Comparison of ENCODE assay signal across 8 mouse cellular contexts in the genomic region with DNA sequence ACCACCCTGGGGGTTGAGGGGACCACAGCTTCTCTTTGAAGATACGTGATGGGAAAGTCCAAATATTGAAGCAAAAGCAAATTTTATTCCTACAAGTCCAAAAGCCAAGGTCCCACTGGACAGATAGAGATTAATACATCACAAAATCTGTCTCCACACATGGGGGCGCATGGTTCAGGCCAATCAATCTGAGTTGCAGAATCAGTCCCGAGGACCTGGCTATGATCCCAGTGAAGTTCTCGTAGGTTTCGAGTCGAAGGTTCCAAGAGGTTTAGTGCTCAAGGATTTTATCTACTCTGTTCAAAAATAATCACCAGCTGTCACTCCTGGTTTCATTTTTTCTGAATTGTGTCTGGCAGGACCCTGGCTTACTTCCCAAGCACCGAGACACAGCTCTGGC. TPM values are rescaled to one million over a fixed set of nuclear protein-coding genes. Genes with fewer than 3 reads are reported as not detected.
DNase-seq lines count a peak whose midpoint lies in the region; ATAC-seq lines count a peak whose summit lies in the region.
"Had no signal": no experiment of that assay in that cellular context is flagged by ENCODE, and none has a peak within 500 bp of the region (broad histone marks: within the 10 kb centered on the region; RNA-seq: fewer than 3 reads in every experiment).

No protein-coding gene starts in this region.

- H3K4me1 ChIP-seq in liver, embryonic 11.5 days (replicated peaks; ENCODE audit: control insufficient read depth, insufficient read depth, low read length): 0 out of 2 replicates have a peak, but pooled peaks cover 6% of the 10 kb centered on the region
- H3K4me1 ChIP-seq in forebrain, embryonic 13.5 days: peaks cover 21% of the 10 kb centered on the region
- H3K4me1 ChIP-seq in limb, embryonic 11.5 days (ENCODE audit: control insufficient read depth, insufficient read depth, low read length): peaks cover 22% of the 10 kb centered on the region
- H3K4me1 ChIP-seq in stomach, embryonic 14.5 days (ENCODE audit: control insufficient read depth, insufficient read depth, low read length): peaks cover 5% of the 10 kb centered on the region; the same call in 1 of the 2 replicates

- H3K9me3 ChIP-seq in liver, embryonic 11.5 days (ENCODE audit: control insufficient read depth, low read length): no peaks in the 10 kb centered on the region
- H3K9me3 ChIP-seq in forebrain, embryonic 13.5 days (replicated peaks): no peaks in the 10 kb centered on the region
- no peaks in the 10 kb centered on the region for H3K9me3 ChIP-seq in limb, embryonic 11.5 days (ENCODE audit: control insufficient read depth, low read length)
- H3K9me3 ChIP-seq in stomach, embryonic 14.5 days (ENCODE audit: control insufficient read depth, low read depth, low read length): no peaks in the 10 kb centered on the region

- intact Hi-C loops in left cerebral cortex, postnatal 25 days (cut with DNase I): no loop called here

- peaks cover 6% of the 10 kb centered on the region; the same call in 1 of the 2 replicates for H3K27me3 ChIP-seq in liver, embryonic 11.5 days (replicated peaks; ENCODE audit: control insufficient read depth, insufficient read depth, low read length)
- no peaks in the 10 kb centered on the region for H3K27me3 ChIP-seq in forebrain, embryonic 13.5 days
- no peaks in the 10 kb centered on the region for H3K27me3 ChIP-seq in limb, embryonic 11.5 days (ENCODE audit: control insufficient read depth, insufficient read depth, low read length)
- H3K27me3 ChIP-seq in stomach, embryonic 14.5 days (ENCODE audit: control insufficient read depth, insufficient read depth, low read length): no peaks in the 10 kb centered on the region

- no peak overlapping the region for H3K9ac ChIP-seq in liver, embryonic 11.5 days (ENCODE audit: low read depth, low read length)
- peak overlapping the region; percentile 68; the same call in 1 of the 2 replicates for H3K9ac ChIP-seq in forebrain, embryonic 13.5 days
- H3K9ac ChIP-seq in limb, embryonic 11.5 days (ENCODE audit: low read length): no peak overlapping the region
- H3K9ac ChIP-seq in stomach, embryonic 14.5 days (replicated peaks; ENCODE audit: low read depth, low read length): no peak overlapping the region

- no peaks in the 10 kb centered on the region for H3K36me3 ChIP-seq in liver, embryonic 11.5 days (ENCODE audit: control insufficient read depth, insufficient read depth, low read length)
- H3K36me3 ChIP-seq in forebrain, embryonic 13.5 days (ENCODE audit: poor library complexity, severe bottlenecking): no peaks in the 10 kb centered on the region
- H3K36me3 ChIP-seq in limb, embryonic 11.5 days (ENCODE audit: control insufficient read depth, insufficient read depth, low read length): no peaks in the 10 kb centered on the region
- no peaks in the 10 kb centered on the region for H3K36me3 ChIP-seq in stomach, embryonic 14.5 days (ENCODE audit: control insufficient read depth, insufficient read depth, low read length)

- H3K27ac ChIP-seq in liver, embryonic 11.5 days (ENCODE audit: low read depth, low read length): no peak overlapping the region
- H3K27ac ChIP-seq in forebrain, embryonic 13.5 days: no peak overlapping the region
- no peak overlapping the region for H3K27ac ChIP-seq in limb, embryonic 11.5 days (replicated peaks; ENCODE audit: low read depth, low read length)
- H3K27ac ChIP-seq in stomach, embryonic 14.5 days (ENCODE audit: low read length): no peak overlapping the region

- peak overlapping the region; percentile 64 for H3K4me2 ChIP-seq in liver, embryonic 11.5 days
- peak overlapping the region; percentile 69 for H3K4me2 ChIP-seq in forebrain, embryonic 13.5 days
- H3K4me2 ChIP-seq in limb, embryonic 11.5 days (ENCODE audit: low read depth, severe bottlenecking): peak overlapping the region; percentile 60
- peak overlapping the region; percentile 66 for H3K4me2 ChIP-seq in stomach, embryonic 14.5 days (replicated peaks; ENCODE audit: low read depth, low read length)

- no peak for ATAC-seq in liver, embryonic 11.5 days (replicated peaks; ENCODE audit: low FRiP score)
- ATAC-seq in forebrain, embryonic 13.5 days: no peak
- ATAC-seq in limb, embryonic 11.5 days (ENCODE audit: insufficient number of reproducible peaks, low FRiP score, low TSS enrichment, low read depth): no peak
- ATAC-seq in stomach, embryonic 14.5 days (ENCODE audit: insufficient number of reproducible peaks, insufficient read depth, low FRiP score, low read depth): no peak
- ATAC-seq in cerebellum, adult (ENCODE audit: insufficient number of reproducible peaks, low FRiP score, low TSS enrichment): no peak

- no peak for DNase-seq in liver, embryonic 11.5 days (ENCODE audit: low spot score)
- no peak for DNase-seq in liver
- DNase-seq in limb, embryonic 11.5 days (ENCODE audit: low spot score): no peak
- DNase-seq in left cerebral cortex, postnatal 25 days (ENCODE audit: low spot score in 2 of 2): no peak

- WGBS in liver, embryonic 11.5 days: 51% methylated on average over 7 of the region's 7 CpGs
- WGBS in forebrain, embryonic 13.5 days: 36% methylated on average over 7 of the region's 7 CpGs
- WGBS in limb, embryonic 11.5 days: 60% methylated on average over 7 of the region's 7 CpGs
- 27% methylated on average over 7 of the region's 7 CpGs for WGBS in stomach, embryonic 14.5 days

- H3K4me3 ChIP-seq in liver, embryonic 11.5 days (ENCODE audit: low read depth, low read length): no peak overlapping the region
- H3K4me3 ChIP-seq in forebrain, embryonic 13.5 days: peak overlapping the region; percentile 47; the same call in 1 of the 2 replicates
- H3K4me3 ChIP-seq in limb, embryonic 11.5 days (ENCODE audit: low read depth, low read length): no peak overlapping the region
- H3K4me3 ChIP-seq in stomach, embryonic 14.5 days (ENCODE audit: low read depth, low read length): peak overlapping the region; percentile 43

RNA-seq across cellular contexts. Expression of gene Vsig8, which starts 4.7 kb away (rescaled TPM):
- not detected in 2 replicates for polyA plus RNA-seq in liver, embryonic 11.5 days (2014; fragmentation: Nextera tagmentation; extraction: Ambion mirVana)
- 0.11 and 0.14 TPM in 2 replicates for polyA plus RNA-seq in forebrain, embryonic 13.5 days (2015; fragmentation: Nextera tagmentation; extraction: Ambion mirVana)
- polyA plus RNA-seq in limb, embryonic 11.5 days (2014; fragmentation: Nextera tagmentation; extraction: Ambion mirVana): 0.14 TPM in 1 of 2 replicates, not detected in the other
- 1.0 and 1.2 TPM in 2 replicates for polyA plus RNA-seq in stomach, embryonic 14.5 days (2014; fragmentation: Nextera tagmentation; extraction: Ambion mirVana)
- under 1 TPM; 0.32 to 0.37 TPM for total RNA-seq in left cerebral cortex, postnatal 25 days (2021)
- total RNA-seq: megakaryocyte, adult 5-6 weeks had no signal

RNA-seq across cellular contexts. Expression of gene Cfap45, which starts 30.4 kb away (rescaled TPM):
- polyA plus RNA-seq in liver, embryonic 11.5 days (2014; fragmentation: Nextera tagmentation; extraction: Ambion mirVana): 0.77 and 1.4 TPM in 2 replicates
- 1.4 and 2.2 TPM in 2 replicates for polyA plus RNA-seq in forebrain, embryonic 13.5 days (2015; fragmentation: Nextera tagmentation; extraction: Ambion mirVana)
- polyA plus RNA-seq in limb, embryonic 11.5 days (2014; fragmentation: Nextera tagmentation; extraction: Ambion mirVana): 0.68 and 1.3 TPM in 2 replicates
- polyA plus RNA-seq in stomach, embryonic 14.5 days (2014; fragmentation: Nextera tagmentation; extraction: Ambion mirVana): 1.9 and 2.9 TPM in 2 replicates
- total RNA-seq in left cerebral cortex, postnatal 25 days (2021): 1 to 10 TPM; 3.7 to 4.5 TPM

RNA-seq across cellular contexts. Expression of gene Slamf8, which starts 39.4 kb away (rescaled TPM):
- polyA plus RNA-seq in liver, embryonic 11.5 days (2014; fragmentation: Nextera tagmentation; extraction: Ambion mirVana): not detected in 2 replicates
- polyA plus RNA-seq in forebrain, embryonic 13.5 days (2015; fragmentation: Nextera tagmentation; extraction: Ambion mirVana): not detected in 2 replicates
- 0.08 and 0.18 TPM in 2 replicates for polyA plus RNA-seq in limb, embryonic 11.5 days (2014; fragmentation: Nextera tagmentation; extraction: Ambion mirVana)
- polyA plus RNA-seq in stomach, embryonic 14.5 days (2014; fragmentation: Nextera tagmentation; extraction: Ambion mirVana): 0.45 TPM in 1 of 2 replicates, not detected in the other
- total RNA-seq in left cerebral cortex, postnatal 25 days (2021): not detected

RNA-seq across cellular contexts. Expression of gene Tagln2, which starts 51.2 kb away (rescaled TPM):
- polyA plus RNA-seq in liver, embryonic 11.5 days (2014; fragmentation: Nextera tagmentation; extraction: Ambion mirVana): 248 and 257 TPM in 2 replicates
- polyA plus RNA-seq in forebrain, embryonic 13.5 days (2015; fragmentation: Nextera tagmentation; extraction: Ambion mirVana): 52.9 and 55.8 TPM in 2 replicates
- polyA plus RNA-seq in limb, embryonic 11.5 days (2014; fragmentation: Nextera tagmentation; extraction: Ambion mirVana): 53.6 and 56.0 TPM in 2 replicates
- polyA plus RNA-seq in stomach, embryonic 14.5 days (2014; fragmentation: Nextera tagmentation; extraction: Ambion mirVana): 188 and 196 TPM in 2 replicates
- total RNA-seq in left cerebral cortex, postnatal 25 days (2021): 10 to 100 TPM in 1 of 2 experiments, 1 to 10 TPM in 1; 10.0 to 10.8 TPM

RNA-seq across cellular contexts. Expression of gene Fcrl6, which starts 51.3 kb away (rescaled TPM):
- 0.11 TPM in 1 of 2 replicates, not detected in the other for polyA plus RNA-seq in liver, embryonic 11.5 days (2014; fragmentation: Nextera tagmentation; extraction: Ambion mirVana)
- polyA plus RNA-seq in forebrain, embryonic 13.5 days (2015; fragmentation: Nextera tagmentation; extraction: Ambion mirVana): not detected in 2 replicates
- 1.1 and 1.7 TPM in 2 replicates for polyA plus RNA-seq in limb, embryonic 11.5 days (2014; fragmentation: Nextera tagmentation; extraction: Ambion mirVana)
- polyA plus RNA-seq in stomach, embryonic 14.5 days (2014; fragmentation: Nextera tagmentation; extraction: Ambion mirVana): not detected in 2 replicates
- total RNA-seq in left cerebral cortex, postnatal 25 days (2021): not detected
- total RNA-seq: megakaryocyte, adult 5-6 weeks had no signal

Comparison
In these comparisons a context has a peak if more than half of its experiments do, and no peak if none do; other contexts are left out.
1. H3K4me3 ChIP-seq: peak in forebrain, embryonic 13.5 days (single experiment) and stomach, embryonic 14.5 days (single experiment); none in liver, embryonic 11.5 days (single experiment) and limb, embryonic 11.5 days (single experiment).
2. Peak in every context shown above with its lines, with median percentiles within 50 percentile points of each other: H3K4me2 ChIP-seq.